8 mouse cellular contexts compared by ENCODE assay signal in genomic region chr8:100850822-100851437, GRCm38 (mm10).
A peak's percentile ranks its signal among the peaks of the same experiment; 100 is the strongest.
DNase-seq lines count a peak whose midpoint lies in the region; ATAC-seq and TF ChIP-seq lines count a peak whose summit lies in the region.

No protein-coding gene starts in this region.

- H3K9ac ChIP-seq in neural tube, embryonic 11.5 days (ENCODE audit: low read length), result no peak overlapping the region

- H3K4me2 ChIP-seq in neural tube, embryonic 11.5 days (ENCODE audit: low read depth), result no peak overlapping the region

- 50% methylated on average over 2 of the region's 2 CpGs for WGBS in neural tube, embryonic 11.5 days

- H3K4me3 ChIP-seq in left cerebral cortex, adult 2 months, result no peak overlapping the region
- H3K4me3 ChIP-seq in neural tube, embryonic 11.5 days (ENCODE audit: low read depth, low read length), result no peak overlapping the region

- H3K27ac ChIP-seq in left cerebral cortex, adult 2 months, result no peak overlapping the region
- H3K27ac ChIP-seq in neural tube, embryonic 11.5 days (ENCODE audit: low read depth, low read length), result no peak overlapping the region

- H3K9me3 ChIP-seq in neural tube, embryonic 11.5 days (ENCODE audit: control insufficient read depth, low read length), result no peaks in the 10 kb centered on the region

- no peaks in the 10 kb centered on the region for H3K27me3 ChIP-seq in neural tube, embryonic 11.5 days (ENCODE audit: control insufficient read depth, insufficient read depth, low read length)

- H3K36me3 ChIP-seq in neural tube, embryonic 11.5 days (ENCODE audit: control insufficient read depth, insufficient read depth, low read length), result no peaks in the 10 kb centered on the region

- TF ChIP-seq CTCF in left cerebral cortex, adult 2 months (IDR thresholded peaks at IDR 0.05), result peak; percentile 84

- ATAC-seq in cerebellum, adult (ENCODE audit: insufficient number of reproducible peaks, low FRiP score, low TSS enrichment), result peak; percentile 58; the same call in 1 of the 2 replicates
- peak; percentile 58 for ATAC-seq in neural tube, embryonic 11.5 days (ENCODE audit: insufficient read depth, low FRiP score, low TSS enrichment)
- no peak for ATAC-seq in erythroid progenitor cell, adult 5-6 weeks (replicated peaks; ENCODE audit: low FRiP score, poor library complexity, severe bottlenecking)

- no peaks in the 10 kb centered on the region for H3K4me1 ChIP-seq in neural tube, embryonic 11.5 days (ENCODE audit: control insufficient read depth, insufficient read depth, low read length)

- intact Hi-C loops in left cerebral cortex, adult 2 months (cut with DNase I), result loop anchor here (10.0 kb wide), 1 partner anchor 1934 kb away; the partner anchor contains the start of gene Cdh11

- no peak for DNase-seq in cerebellum, adult 11-12 months
- peak; percentile 38 for DNase-seq in 416B (ENCODE audit: low read depth)
- peak; percentile 66 to 71 for DNase-seq in cerebellum, postnatal 14 days
- peak; percentile 50 to 81 for DNase-seq in frontal cortex, postnatal 36 days (ENCODE audit: low spot score in 2 of 2)
- peak; percentile 34 to 69 for DNase-seq in left cerebral cortex, adult 2 months (ENCODE audit: extremely low spot score in 1 of 2, low spot score in 2 of 2)
- DNase-seq in neural tube, embryonic 11.5 days (ENCODE audit: low spot score), result peak; percentile 59
